Mouse (Mus musculus) cerebellum, adult 11 months (tissue): ENCODE measurements at regions not wholly inside any gene's neighbourhood (a gene's known extent, or its start where the extent isn't known, plus 50 kb on each side); places are given as distances from the start of the nearest gene placed in this dataset.

Source experiments
- DNase-seq: peaks from one replicate; pipeline ENCODE4 v3.0.0; 2022

GRCm38 (mm10) chr12:109539046-109539445, 61.1 kb downstream of the Rtl1 start:
- peak; percentile 10 for DNase-seq

GRCm38 (mm10) chr12:109538641-109539040, 61.5 kb downstream of the Rtl1 start:
- DNase-seq, result no peak

GRCm38 (mm10) chr12:109536536-109536935, 63.6 kb downstream of the Rtl1 start:
- DNase-seq, result no peak

- no peak for DNase-seq
These were observed 67.7 kb downstream of the Rtl1 start for GRCm38 (mm10) chr12:109532392-109532791.

GRCm38 (mm10) chr12:109531347-109532023, 68.6 kb downstream of the Rtl1 start:
- DNase-seq, result no peak

- no peak for DNase-seq
These were observed 69.7 kb downstream of the Rtl1 start for GRCm38 (mm10) chr12:109530215-109531050.

DNA sequence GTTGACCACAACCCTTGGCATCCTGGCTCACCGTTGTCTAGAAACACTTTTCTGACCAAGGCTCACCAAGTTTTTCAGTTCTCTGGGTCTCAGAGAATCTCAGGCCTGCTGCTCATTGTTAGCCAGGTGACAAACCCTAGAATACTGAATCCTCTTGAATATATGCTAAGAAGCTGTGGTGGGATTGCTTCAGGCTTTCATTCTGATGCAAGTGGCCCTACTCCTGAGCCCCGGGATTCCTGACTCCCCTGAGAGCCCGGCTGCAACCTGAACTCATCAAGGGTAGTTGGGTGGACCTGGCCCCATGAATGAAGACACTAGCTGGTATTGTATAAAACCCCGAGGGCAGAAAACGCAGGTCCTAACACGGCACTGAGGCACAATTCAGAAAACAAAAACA, 70.6 kb downstream of the Rtl1 start:
- no peak for DNase-seq

- DNase-seq, result no peak
These were observed 71.2 kb downstream of the Rtl1 start for GRCm38 (mm10) chr12:109528966-109529365.

DNA sequence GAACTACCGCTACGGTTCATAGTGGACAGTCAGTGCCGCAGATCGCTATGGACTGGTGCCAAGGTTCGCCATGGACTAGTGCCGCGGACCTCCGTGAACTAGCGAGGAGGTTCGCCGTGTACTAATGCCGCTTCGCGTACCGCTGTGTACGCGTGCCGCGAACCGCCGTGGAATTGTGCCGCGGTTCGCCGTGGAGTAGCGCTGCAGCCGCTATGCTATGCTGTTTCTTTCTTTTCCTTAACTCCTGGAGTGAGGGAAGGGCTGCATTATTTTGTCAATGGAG, 71.9 kb downstream of the Rtl1 start:
- DNase-seq, result no peak

- DNase-seq, result no peak
These were observed 72.5 kb downstream of the Rtl1 start for GRCm38 (mm10) chr12:109527414-109528262.

GRCm38 (mm10) chr12:109525613-109526012, 73.0 kb downstream of the Dlk1 start:
- no peak for DNase-seq

- DNase-seq, result no peak
These were observed 68.7 kb downstream of the Dlk1 start for GRCm38 (mm10) chr12:109521199-109521780.

DNA sequence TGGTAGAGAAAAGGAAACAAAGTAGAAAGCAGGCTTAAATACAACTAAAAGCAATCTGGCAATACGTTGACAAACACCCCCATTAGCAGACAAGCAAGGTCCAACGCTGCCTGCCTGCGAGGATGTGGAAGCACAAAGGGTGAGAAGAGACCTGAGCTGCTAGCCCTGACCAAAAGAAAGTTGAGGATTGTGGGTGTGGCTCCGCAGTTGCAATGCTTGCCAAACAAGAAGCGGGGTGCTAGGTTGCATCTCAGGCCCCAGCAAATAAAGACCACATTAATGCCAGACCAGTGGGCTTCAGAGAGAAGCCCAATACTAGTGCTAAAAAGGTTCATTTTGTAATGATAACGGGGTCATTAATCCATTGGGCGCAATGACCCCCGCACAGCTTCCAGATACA, 67.8 kb downstream of the Dlk1 start:
- no peak for DNase-seq

DNA sequence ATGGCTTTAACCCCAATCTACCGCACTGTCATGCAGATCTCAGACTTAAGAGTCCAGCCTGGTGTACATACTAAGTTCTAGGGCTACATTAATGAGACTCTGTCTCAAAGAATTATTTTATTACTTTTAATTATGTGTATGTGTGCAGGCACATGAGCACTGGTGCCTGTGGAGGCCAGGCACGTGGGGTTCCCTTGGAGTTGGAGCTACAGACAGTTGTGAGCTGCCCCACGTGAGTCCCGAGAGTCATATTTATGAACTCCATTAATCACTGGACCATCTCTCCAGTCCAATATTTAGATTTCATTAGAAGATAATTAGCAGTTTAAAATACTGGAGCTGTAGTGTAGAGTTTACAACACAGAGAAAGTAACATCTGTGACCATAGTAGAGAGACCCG, 67.2 kb downstream of the Dlk1 start:
- DNase-seq, result no peak

DNA sequence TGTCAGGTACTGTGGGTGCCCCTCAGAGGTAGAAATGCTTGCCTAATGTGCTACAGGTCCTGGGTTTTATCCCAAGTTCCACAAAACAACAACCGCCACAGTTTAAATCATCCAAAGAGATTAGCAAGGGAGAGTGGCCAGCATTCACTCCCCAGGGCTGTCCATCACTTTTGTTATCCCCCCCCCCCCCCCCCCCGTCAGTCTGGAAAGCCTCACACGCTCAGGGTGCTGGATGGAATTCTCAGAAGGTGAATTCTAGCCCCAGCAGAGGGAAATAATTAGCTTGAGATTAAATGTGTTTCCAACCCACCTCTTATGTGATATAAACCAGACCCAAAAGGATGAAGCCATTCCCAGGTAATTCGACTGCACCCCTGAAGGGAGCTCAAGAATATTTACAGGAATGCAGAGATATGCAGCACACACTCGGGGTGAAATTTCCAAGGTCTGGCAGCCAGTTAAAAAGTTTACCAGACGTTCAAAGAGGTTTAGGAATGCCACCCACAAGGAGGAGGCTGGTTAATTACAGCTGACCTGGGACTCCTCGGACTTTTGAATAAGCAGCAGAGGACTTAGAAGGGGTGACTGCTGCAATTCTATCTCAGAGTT, 65.9 kb downstream of the Dlk1 start:
- DNase-seq, result no peak

- no peak for DNase-seq
These were observed 65.1 kb downstream of the Dlk1 start for GRCm38 (mm10) chr12:109517764-109518163.

DNA sequence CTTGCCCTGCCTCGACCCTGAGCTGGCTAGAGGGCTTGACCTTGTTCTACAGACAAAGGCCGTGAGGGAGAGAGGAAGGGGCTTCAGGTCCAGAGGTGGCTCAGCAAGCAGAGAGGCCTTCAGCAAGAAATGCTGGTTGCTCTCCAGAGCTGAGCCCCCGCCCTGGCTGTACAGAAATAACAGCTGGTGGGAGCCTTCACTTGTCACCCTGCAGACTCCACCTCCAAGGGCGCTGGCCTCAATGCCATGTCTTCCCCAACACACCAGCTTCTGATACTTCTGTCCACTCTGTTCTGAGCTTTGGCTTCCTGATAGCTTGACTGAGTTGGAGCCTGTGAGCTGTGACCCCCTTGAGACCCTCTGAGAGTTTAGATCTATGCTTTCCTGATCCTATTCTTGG, 64.3 kb downstream of the Dlk1 start:
- no peak for DNase-seq

GRCm38 (mm10) chr12:109514292-109514818, 61.7 kb downstream of the Dlk1 start:
- DNase-seq, result no peak
